Mouse (Mus musculus): Measurements from ENCODE around the gene Ppfibp2.

DNA sequence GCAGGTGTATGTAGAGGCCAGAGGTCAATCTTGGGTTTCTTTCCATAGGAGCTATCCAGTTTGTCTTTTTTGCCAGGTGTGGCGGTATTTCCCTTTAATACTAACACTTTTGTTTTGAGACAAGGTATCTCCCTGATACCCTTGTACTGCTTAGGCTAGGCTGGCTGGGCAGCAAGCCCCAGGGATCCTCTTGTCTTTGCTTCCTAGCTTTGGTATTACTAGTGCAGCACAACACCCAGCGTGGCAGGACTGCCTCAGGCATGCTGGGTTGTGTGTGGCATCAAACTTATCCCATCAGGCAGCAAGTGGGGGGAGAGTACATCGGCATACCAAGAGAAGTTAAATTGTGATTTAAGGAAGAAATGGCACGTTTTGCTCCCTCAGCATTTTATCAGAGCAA lies 7.5 kb downstream of the Ppfibp2 start:
- no peak for TF ChIP-seq GATA2 (IDR thresholded peaks at IDR 0.05; ENCODE audit: borderline replicate concordance, low read depth, low read length)
- TF ChIP-seq CTCF (IDR thresholded peaks at IDR 0.05; ENCODE audit: low read depth, low read length) = no peak
- no peak for TF ChIP-seq POLR2AphosphoS5 (IDR thresholded peaks at IDR 0.05; ENCODE audit: insufficient replicate concordance, low read depth, low read length)
- no peak for TF ChIP-seq TAL1 (conservative IDR thresholded peaks at IDR 0.05; ENCODE audit: low read depth, low read length)
- no peak for TF ChIP-seq GATA1 (IDR thresholded peaks at IDR 0.05; ENCODE audit: borderline replicate concordance, low read length)
